Mouse (Mus musculus) heart, embryonic 16.5 days (tissue): ENCODE results near the gene Zan. TPM values are rescaled to one million over a fixed set of nuclear protein-coding genes. Genes with fewer than 3 reads are reported as not detected.
A peak's percentile ranks its signal among the peaks of the same experiment; 100 is the strongest.

Experiments
- ATAC-seq: fragments of 200-750 bp; cut with Nextera tagmentation; replicated peaks from 2 replicates; pipeline ENCODE4 v1.8.0; 2017; ENCODE audit warnings: moderate number of reproducible peaks; ENCODE audit not compliant: insufficient read depth, low FRiP score; ENCODE audit errors: extremely low read depth
- H3K27ac ChIP-seq: fragments of 300-500 bp; sonication (generic); 2 replicates; pipeline ENCODE4 v1.5.1; 2014; ENCODE audit warnings: mild to moderate bottlenecking, low read length, control low read depth, moderate library complexity
- H3K27me3 ChIP-seq: fragments of 300-500 bp; sonication (generic); 2 replicates; pipeline ENCODE4 v1.6.1; 2014; ENCODE audit warnings: low read length, mixed read lengths; ENCODE audit not compliant: control insufficient read depth, insufficient read depth
- H3K36me3 ChIP-seq: fragments of 300-500 bp; sonication (generic); 2 replicates; pipeline ENCODE4 v1.6.1; 2014; ENCODE audit not compliant: control insufficient read depth, insufficient read depth
- H3K4me1 ChIP-seq: fragments of 300-500 bp; sonication (generic); 2 replicates; pipeline ENCODE4 v1.6.1; 2014; ENCODE audit warnings: low read length, mixed read lengths; ENCODE audit not compliant: control insufficient read depth, insufficient read depth
- H3K4me2 ChIP-seq: fragments of 300-500 bp; sonication (generic); 2 replicates; pipeline ENCODE4 v1.6.1; 2014; ENCODE audit warnings: low read depth, mild to moderate bottlenecking, control low read depth, low read length
- H3K4me3 ChIP-seq: fragments of 300-500 bp; sonication (generic); 2 replicates; pipeline ENCODE4 v1.5.1; 2014; ENCODE audit warnings: mild to moderate bottlenecking, control low read depth, low read length
- H3K9ac ChIP-seq: fragments of 300-500 bp; sonication (generic); 2 replicates; pipeline ENCODE4 v1.6.1; 2014; ENCODE audit warnings: low read length, control low read depth
- H3K9me3 ChIP-seq: fragments of 300-500 bp; sonication (generic); replicated peaks from 2 replicates; pipeline ENCODE4 v1.6.1; 2016; ENCODE audit warnings: low read length; ENCODE audit not compliant: control insufficient read depth
- WGBS: fragments of 180-500 bp; shearing (Covaris S2); extraction: QIAGEN DNeasy Blood & Tissue Kit; methylation state at CpG from one replicate; pipeline ENCODE4 v1.1.7; 2014; 5-methylcytosine and 5-hydroxymethylcytosine counted together
- polyA plus RNA-seq: library from polyadenylated mRNA; unstranded; fragments of >200 nt; fragmentation: Nextera tagmentation; extraction: Ambion mirVana; gene quantifications from 2 replicates; pipeline ENCODE4 v1.2.1, GENCODE M21; 2015

Gene Zan
- polyA plus RNA-seq, 1 experiment from 2014 or later, result 0.09 TPM

- peaks cover 17% of the 10 kb centered on the region for H3K36me3 ChIP-seq
- H3K9ac ChIP-seq, result no peak overlapping the region
- no peak; the same call in 1 of the 2 replicates for ATAC-seq
- H3K4me1 ChIP-seq, result peaks cover 11% of the 10 kb centered on the region
- WGBS, result 53% methylated on average over 9 of the region's 9 CpGs
- no peak overlapping the region for H3K4me3 ChIP-seq
- H3K9me3 ChIP-seq, result no peaks in the 10 kb centered on the region
- H3K27me3 ChIP-seq, result no peaks in the 10 kb centered on the region
- no peak overlapping the region for H3K4me2 ChIP-seq
- H3K27ac ChIP-seq, result no peak overlapping the region
Measured at GRCm38 (mm10) chr5:137376722-137377121, 100.1 kb downstream of the Zan start.

GRCm38 (mm10) chr5:137376198-137376597 is 100.7 kb downstream of the Zan start:
- Histone ChIP-seq H3K27ac (peak overlapping the region; percentile 51), H3K4me1 (peaks cover 11% of the 10 kb centered on the region), H3K9ac (no peak overlapping the region), H3K36me3 (peaks cover 20% of the 10 kb centered on the region), H3K9me3 (no peaks in the 10 kb centered on the region), H3K4me3 (no peak overlapping the region), H3K4me2 (no peak overlapping the region), H3K27me3 (no peaks in the 10 kb centered on the region)
- 31% methylated on average over 7 of the region's 7 CpGs for WGBS
- ATAC-seq, result no peak; the same call in 1 of the 2 replicates

- Histone ChIP-seq H3K27me3 (no peaks in the 10 kb centered on the region), H3K4me2 (no peak overlapping the region), H3K9ac (no peak overlapping the region), H3K36me3 (peaks cover 26% of the 10 kb centered on the region), H3K4me1 (peaks cover 11% of the 10 kb centered on the region), H3K4me3 (no peak overlapping the region), H3K27ac (peak overlapping the region; percentile 51), H3K9me3 (no peaks in the 10 kb centered on the region)
- WGBS, result 19% methylated on average over 2 of the region's 2 CpGs
- ATAC-seq, result peak; percentile 43; the same call in 1 of the 2 replicates
Measured at GRCm38 (mm10) chr5:137375627-137376026, 101.2 kb downstream of the Zan start.

- Histone ChIP-seq H3K9me3 (no peaks in the 10 kb centered on the region), H3K36me3 (peaks cover 34% of the 10 kb centered on the region), H3K27ac (no peak overlapping the region), H3K9ac (no peak overlapping the region), H3K4me1 (peaks cover 11% of the 10 kb centered on the region), H3K4me3 (no peak overlapping the region), H3K27me3 (no peaks in the 10 kb centered on the region), H3K4me2 (no peak overlapping the region)
- WGBS, result 80% methylated on average over 4 of the region's 4 CpGs
- ATAC-seq, result no peak
Measured at GRCm38 (mm10) chr5:137374521-137375080, 102.3 kb downstream of the Zan start.

- ATAC-seq, result no peak
- H3K36me3 ChIP-seq, result peaks cover 45% of the 10 kb centered on the region
- no peak overlapping the region for H3K27ac ChIP-seq
- no peaks in the 10 kb centered on the region for H3K27me3 ChIP-seq
- H3K4me3 ChIP-seq, result no peak overlapping the region
- no peak overlapping the region for H3K9ac ChIP-seq
- 74% methylated on average over 12 of the region's 12 CpGs for WGBS
- no peaks in the 10 kb centered on the region for H3K9me3 ChIP-seq
- H3K4me2 ChIP-seq, result no peak overlapping the region
- peaks cover 11% of the 10 kb centered on the region for H3K4me1 ChIP-seq
Measured at GRCm38 (mm10) chr5:137373371-137373950, 103.4 kb downstream of the Zan start.

- H3K27ac ChIP-seq, result no peak overlapping the region
- no peak overlapping the region for H3K4me2 ChIP-seq
- H3K4me3 ChIP-seq, result no peak overlapping the region
- H3K9ac ChIP-seq, result no peak overlapping the region
- no peak for ATAC-seq
- H3K9me3 ChIP-seq, result no peaks in the 10 kb centered on the region
- H3K36me3 ChIP-seq, result peaks cover 76% of the 10 kb centered on the region
- WGBS, result 97% methylated on average over 10 of the region's 11 CpGs
- H3K4me1 ChIP-seq, result no peaks in the 10 kb centered on the region
- no peaks in the 10 kb centered on the region for H3K27me3 ChIP-seq
Measured at GRCm38 (mm10) chr5:137369665-137370064, 107.2 kb downstream of the Zan start.

- ATAC-seq, result no peak
Measured at GRCm38 (mm10) chr5:137358382-137358781, 118.5 kb downstream of the Zan start.

GRCm38 (mm10) chr5:137354091-137354490 is 122.8 kb downstream of the Zan start:
- no peaks in the 10 kb centered on the region for H3K9me3 ChIP-seq
- WGBS, result 73% methylated on average over 17 of the region's 17 CpGs
- H3K9ac ChIP-seq, result no peak overlapping the region
- H3K4me2 ChIP-seq, result peak overlapping the region; percentile 40
- H3K4me1 ChIP-seq, result peaks cover 27% of the 10 kb centered on the region
- ATAC-seq, result no peak
- no peak overlapping the region for H3K27ac ChIP-seq
- no peaks in the 10 kb centered on the region for H3K27me3 ChIP-seq
- H3K36me3 ChIP-seq, result peaks cover 37% of the 10 kb centered on the region
- peak overlapping the region; percentile 16 for H3K4me3 ChIP-seq

More at GRCm38 (mm10) chr5:137358382-137358781, 118.5 kb downstream of the Zan start:
- Histone ChIP-seq H3K4me3 (no peak overlapping the region), H3K27me3 (no peaks in the 10 kb centered on the region), H3K9me3 (no peaks in the 10 kb centered on the region), H3K4me1 (peaks cover 7% of the 10 kb centered on the region), H3K4me2 (no peak overlapping the region), H3K27ac (no peak overlapping the region), H3K36me3 (peaks cover 74% of the 10 kb centered on the region), H3K9ac (no peak overlapping the region)
- WGBS, result 28% methylated on average over 7 of the region's 7 CpGs
